Mouse (Mus musculus) hindbrain, embryonic 14.5 days (tissue): ENCODE measurements at regions not wholly inside any gene's neighbourhood (a gene's known extent, or its start where the extent isn't known, plus 50 kb on each side); places are given as distances from the start of the nearest gene placed in this dataset.

Source experiments
- ATAC-seq: fragments of 200-750 bp; cut with Nextera tagmentation; 2 replicates; pipeline ENCODE4 v1.8.0; 2017; ENCODE audit warnings: moderate number of reproducible peaks, mild to moderate bottlenecking, moderate TSS enrichment, moderate library complexity; ENCODE audit not compliant: low FRiP score
- DNase-seq: peaks from one replicate; pipeline ENCODE4 v3.0.0-alpha.2; 2015; ENCODE audit warnings: low spot score
- H3K27ac ChIP-seq: fragments of 300-500 bp; sonication (generic); 2 replicates; pipeline ENCODE4 v1.5.1; 2014; ENCODE audit warnings: mild to moderate bottlenecking, moderate library complexity
- H3K27me3 ChIP-seq: fragments of 300-500 bp; sonication (generic); 2 replicates; pipeline ENCODE4 v1.6.1; 2014; ENCODE audit warnings: mild to moderate bottlenecking, low read length, mixed read lengths; ENCODE audit not compliant: control insufficient read depth, insufficient read depth
- H3K36me3 ChIP-seq: fragments of 300-500 bp; sonication (generic); replicated peaks from 2 replicates; pipeline ENCODE4 v1.6.1; 2014; ENCODE audit not compliant: control insufficient read depth, insufficient read depth
- H3K4me1 ChIP-seq: fragments of 300-500 bp; sonication (generic); replicated peaks from 2 replicates; pipeline ENCODE4 v1.6.1; 2014; ENCODE audit warnings: antibody characterized with exemption, low read length, mixed read lengths; ENCODE audit not compliant: control insufficient read depth, insufficient read depth
- H3K4me2 ChIP-seq: fragments of 300-500 bp; sonication (generic); replicated peaks from 2 replicates; pipeline ENCODE4 v1.6.1; 2014; ENCODE audit warnings: mild to moderate bottlenecking, moderate library complexity
- H3K4me3 ChIP-seq: fragments of 300-500 bp; sonication (generic); replicated peaks from 2 replicates; pipeline ENCODE4 v1.5.1; 2014; ENCODE audit warnings: mild to moderate bottlenecking, low read length
- H3K9ac ChIP-seq: fragments of 300-500 bp; sonication (generic); 2 replicates; pipeline ENCODE4 v1.6.1; 2014
- H3K9me3 ChIP-seq: fragments of 300-500 bp; sonication (generic); 2 replicates; pipeline ENCODE4 v1.6.1; 2016; ENCODE audit warnings: low read length; ENCODE audit not compliant: control insufficient read depth
- WGBS: fragments of 180-500 bp; shearing (Covaris S2); extraction: QIAGEN DNeasy Blood & Tissue Kit; methylation state at CpG from one replicate; pipeline ENCODE4 v1.1.7; 2014; 5-methylcytosine and 5-hydroxymethylcytosine counted together

DNA sequence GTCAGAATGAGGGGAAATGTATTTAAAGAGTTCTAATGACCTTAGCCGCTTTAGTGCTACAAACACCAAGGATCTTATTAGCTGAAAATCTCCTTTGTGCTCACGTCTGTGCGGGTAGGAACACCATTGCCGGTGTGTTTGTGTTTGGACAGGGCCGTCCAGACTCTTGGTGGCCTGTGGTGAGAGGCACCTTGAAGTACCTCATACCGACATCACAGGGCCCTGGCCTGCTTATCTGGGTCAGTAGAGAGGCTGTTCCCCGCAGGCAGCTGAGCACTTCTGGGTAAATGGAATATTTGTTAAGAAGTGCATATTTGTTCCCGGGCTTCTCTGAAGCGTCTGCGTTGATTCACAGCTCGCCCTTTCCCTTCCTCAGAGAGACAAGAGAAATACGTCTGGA is 232.8 kb upstream of the Prox1 start:
- 68% methylated on average over 12 of the region's 12 CpGs for WGBS
- Histone ChIP-seq H3K9ac (no peak overlapping the region), H3K4me1 (no peaks in the 10 kb centered on the region), H3K4me3 (no peak overlapping the region), H3K27ac (no peak overlapping the region), H3K27me3 (no peaks in the 10 kb centered on the region), H3K9me3 (no peaks in the 10 kb centered on the region), H3K36me3 (no peaks in the 10 kb centered on the region), H3K4me2 (no peak overlapping the region)
- no peak for DNase-seq
- no peak for ATAC-seq

DNA sequence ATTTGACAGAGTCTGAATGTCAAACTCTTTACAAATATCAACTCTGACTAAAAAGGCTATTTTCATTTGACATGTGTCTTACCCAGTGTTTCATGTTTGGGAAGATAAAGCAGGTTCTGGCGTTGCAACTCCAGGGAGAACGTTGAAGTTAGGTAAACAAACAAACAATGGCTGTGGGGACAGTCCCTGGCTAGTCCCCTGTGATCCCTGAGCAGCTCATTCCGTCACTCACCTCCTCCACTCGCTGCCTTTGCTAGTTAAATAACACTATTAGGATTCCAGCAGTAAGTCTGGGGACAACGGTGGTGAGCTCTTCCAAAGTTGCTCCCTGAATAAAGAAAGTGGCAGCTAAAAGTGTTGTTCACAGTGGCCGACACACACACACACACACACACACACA is 227.8 kb upstream of the Prox1 start:
- H3K4me2 ChIP-seq: no peak overlapping the region
- H3K27me3 ChIP-seq: no peaks in the 10 kb centered on the region
- no peaks in the 10 kb centered on the region for H3K9me3 ChIP-seq
- H3K9ac ChIP-seq: no peak overlapping the region
- no peak overlapping the region for H3K27ac ChIP-seq
- H3K4me1 ChIP-seq: no peaks in the 10 kb centered on the region
- no peak for ATAC-seq
- no peaks in the 10 kb centered on the region for H3K36me3 ChIP-seq
- DNase-seq: no peak
- WGBS: 70% methylated on average over 6 of the region's 6 CpGs
- no peak overlapping the region for H3K4me3 ChIP-seq

DNA sequence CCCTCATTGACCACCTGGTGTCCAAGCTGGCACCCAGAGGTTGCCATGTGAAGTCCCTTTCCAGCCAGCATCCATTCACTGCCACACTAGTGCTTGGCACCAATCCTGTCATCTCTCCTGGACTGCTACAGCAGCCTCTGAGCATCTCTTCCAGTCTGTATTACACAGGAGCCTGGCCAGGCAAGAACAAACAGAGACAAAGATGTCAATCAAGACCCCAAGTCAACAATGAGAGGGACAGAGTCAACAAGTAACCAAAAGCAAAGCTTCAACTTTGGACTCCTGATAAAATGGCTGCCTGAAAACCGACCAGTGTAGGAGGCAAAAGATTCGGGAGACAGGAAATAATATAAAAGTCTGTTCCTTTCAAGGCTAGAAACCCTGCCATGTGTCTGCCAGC is 227.3 kb upstream of the Prox1 start:
- H3K27ac ChIP-seq: no peak overlapping the region
- H3K9me3 ChIP-seq: no peaks in the 10 kb centered on the region
- ATAC-seq (no peak), DNase-seq (no peak)
- no peaks in the 10 kb centered on the region for H3K27me3 ChIP-seq
- no peaks in the 10 kb centered on the region for H3K4me1 ChIP-seq
- 64% methylated on average over 2 of the region's 2 CpGs for WGBS
- H3K4me3 ChIP-seq: no peak overlapping the region
- H3K9ac ChIP-seq: no peak overlapping the region
- no peaks in the 10 kb centered on the region for H3K36me3 ChIP-seq
- no peak overlapping the region for H3K4me2 ChIP-seq

DNA sequence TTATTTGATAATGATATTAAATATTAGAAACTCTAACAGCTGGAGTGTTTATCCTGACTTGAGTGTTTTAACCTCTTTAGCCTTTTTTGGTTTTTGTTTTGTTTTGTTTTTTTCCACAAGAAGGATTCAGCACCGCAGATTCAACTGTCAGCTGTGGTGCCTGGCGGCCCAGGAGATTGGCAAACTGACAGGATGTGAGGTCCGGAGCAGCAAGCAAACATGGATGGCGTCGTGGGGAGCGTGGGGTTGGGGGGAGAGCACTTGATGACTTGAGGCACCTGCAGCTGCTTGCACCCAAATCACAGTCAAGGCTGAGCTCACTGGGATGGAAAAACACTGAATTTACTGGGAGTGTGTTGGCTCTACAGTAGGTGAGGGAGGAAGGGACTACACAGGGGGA is 222.5 kb upstream of the Prox1 start:
- no peaks in the 10 kb centered on the region for H3K9me3 ChIP-seq
- ATAC-seq (no peak), DNase-seq (no peak)
- WGBS: 54% methylated on average over 6 of the region's 6 CpGs
- no peak overlapping the region for H3K4me3 ChIP-seq
- H3K4me1 ChIP-seq: no peaks in the 10 kb centered on the region
- no peak overlapping the region for H3K4me2 ChIP-seq
- no peak overlapping the region for H3K9ac ChIP-seq
- no peaks in the 10 kb centered on the region for H3K36me3 ChIP-seq
- no peaks in the 10 kb centered on the region for H3K27me3 ChIP-seq
- H3K27ac ChIP-seq: no peak overlapping the region

DNA sequence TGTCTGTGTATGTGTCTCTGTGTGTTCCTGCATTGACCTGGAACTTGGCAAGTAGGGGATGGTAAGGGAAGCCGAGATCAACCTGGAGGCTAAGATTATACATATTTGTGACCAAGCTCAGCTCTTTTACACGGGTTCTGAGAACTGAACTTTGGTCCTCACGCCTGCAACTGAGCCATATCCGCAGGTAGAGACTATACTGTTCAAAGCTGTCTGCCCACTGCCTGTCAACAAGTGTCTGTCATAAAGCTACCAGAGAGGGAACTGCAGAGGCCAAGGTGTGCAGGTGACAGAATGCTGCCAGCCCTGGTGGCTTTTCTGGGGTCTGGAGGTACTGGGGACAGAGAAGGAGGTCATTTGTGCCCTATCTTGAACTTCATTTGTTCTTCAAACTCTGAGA is 218.3 kb upstream of the Prox1 start:
- Histone ChIP-seq H3K9ac (no peak overlapping the region), H3K4me2 (no peak overlapping the region), H3K4me3 (no peak overlapping the region), H3K27ac (no peak overlapping the region), H3K9me3 (no peaks in the 10 kb centered on the region), H3K4me1 (no peaks in the 10 kb centered on the region), H3K36me3 (no peaks in the 10 kb centered on the region), H3K27me3 (no peaks in the 10 kb centered on the region)
- ATAC-seq (no peak), DNase-seq (no peak)
- 93% methylated on average over 4 of the region's 4 CpGs for whole genome bisulfite sequencing

DNA sequence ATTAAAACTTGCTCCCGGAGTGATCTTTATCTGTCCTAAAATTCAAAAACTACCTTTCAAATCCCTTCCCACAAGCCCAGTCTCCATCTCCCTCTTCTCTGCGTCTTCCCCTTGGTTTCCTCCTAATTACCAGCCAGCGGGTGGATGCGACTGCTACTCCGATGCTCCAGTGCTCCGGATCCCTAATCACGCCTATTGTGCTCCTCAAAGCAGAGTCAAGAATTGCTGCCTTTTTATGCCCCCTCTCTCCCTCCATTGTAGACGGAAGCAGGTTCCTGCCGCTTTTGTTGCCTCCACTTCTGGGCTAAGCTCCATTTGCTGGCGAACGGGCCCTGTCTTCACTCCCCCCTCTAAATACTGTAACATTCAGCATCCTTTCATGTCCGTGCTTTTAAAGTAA is 214.0 kb upstream of the Prox1 start:
- no peak for ATAC-seq
- Histone ChIP-seq H3K4me3 (no peak overlapping the region), H3K9me3 (no peaks in the 10 kb centered on the region), H3K9ac (no peak overlapping the region), H3K27me3 (no peaks in the 10 kb centered on the region), H3K4me2 (no peak overlapping the region), H3K4me1 (no peaks in the 10 kb centered on the region), H3K27ac (no peak overlapping the region), H3K36me3 (no peaks in the 10 kb centered on the region)
- DNase-seq: no peak
- 33% methylated on average over 12 of the region's 12 CpGs for WGBS

DNA sequence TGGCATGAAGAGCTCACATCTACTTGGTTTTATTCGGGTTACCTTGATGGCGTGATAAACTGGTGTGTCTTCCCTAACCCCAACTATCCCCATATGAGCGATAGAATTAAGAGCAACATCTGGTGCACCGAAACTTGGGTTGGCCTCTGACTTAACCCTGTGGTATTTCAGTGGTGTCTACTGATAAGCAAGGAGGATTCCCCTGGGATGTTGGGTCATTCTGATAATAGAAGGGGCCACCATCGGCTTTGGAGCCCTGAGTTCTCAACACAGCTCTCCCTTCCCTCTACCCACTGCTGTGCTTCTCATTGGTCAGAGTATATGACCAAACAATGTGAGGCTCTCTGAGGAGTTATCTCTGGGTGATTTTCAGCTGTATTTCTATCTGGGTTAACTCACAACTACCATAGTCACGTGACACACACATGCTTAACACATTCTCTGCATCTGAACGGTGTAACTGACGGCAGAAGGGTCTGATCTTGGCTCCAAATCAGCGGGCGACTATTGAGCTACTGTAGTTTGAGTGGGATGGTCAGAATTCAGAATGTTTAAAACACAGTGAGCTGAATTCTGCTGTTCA is 212.8 kb upstream of the Prox1 start:
- DNase-seq (no peak), ATAC-seq (no peak)
- Histone ChIP-seq H3K4me1 (no peaks in the 10 kb centered on the region), H3K4me2 (no peak overlapping the region), H3K9me3 (no peaks in the 10 kb centered on the region), H3K9ac (no peak overlapping the region), H3K4me3 (no peak overlapping the region), H3K27me3 (no peaks in the 10 kb centered on the region), H3K36me3 (no peaks in the 10 kb centered on the region), H3K27ac (no peak overlapping the region)
- 83% methylated on average over 10 of the region's 10 CpGs for WGBS

DNA sequence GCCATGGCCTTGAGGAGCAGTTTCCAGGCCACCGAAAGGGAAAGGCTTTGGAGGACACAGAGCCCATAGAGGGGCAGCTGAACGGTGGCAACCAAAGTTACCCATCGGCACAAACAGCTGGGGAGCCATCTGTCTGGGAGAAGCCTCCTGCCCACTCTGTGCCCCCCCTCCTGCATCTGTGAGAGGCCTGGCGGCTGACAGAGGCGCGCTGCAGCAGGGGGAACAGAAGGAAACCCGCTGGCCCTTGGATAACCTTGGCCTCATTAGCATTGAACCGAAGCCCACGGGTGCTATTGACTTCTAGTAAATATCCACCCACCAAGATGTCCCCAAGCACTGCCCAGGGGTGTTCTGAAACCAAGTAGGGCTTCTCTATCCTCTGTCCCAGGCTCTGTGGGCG is 209.6 kb upstream of the Prox1 start:
- H3K9me3 ChIP-seq: no peaks in the 10 kb centered on the region
- WGBS: 30% methylated on average over 9 of the region's 10 CpGs
- H3K36me3 ChIP-seq: no peaks in the 10 kb centered on the region
- H3K27me3 ChIP-seq: no peaks in the 10 kb centered on the region
- DNase-seq: no peak
- no peak overlapping the region for H3K4me3 ChIP-seq
- H3K9ac ChIP-seq: no peak overlapping the region
- ATAC-seq: no peak
- H3K27ac ChIP-seq: no peak overlapping the region
- peaks cover 3% of the 10 kb centered on the region for H3K4me1 ChIP-seq
- no peak overlapping the region for H3K4me2 ChIP-seq

DNA sequence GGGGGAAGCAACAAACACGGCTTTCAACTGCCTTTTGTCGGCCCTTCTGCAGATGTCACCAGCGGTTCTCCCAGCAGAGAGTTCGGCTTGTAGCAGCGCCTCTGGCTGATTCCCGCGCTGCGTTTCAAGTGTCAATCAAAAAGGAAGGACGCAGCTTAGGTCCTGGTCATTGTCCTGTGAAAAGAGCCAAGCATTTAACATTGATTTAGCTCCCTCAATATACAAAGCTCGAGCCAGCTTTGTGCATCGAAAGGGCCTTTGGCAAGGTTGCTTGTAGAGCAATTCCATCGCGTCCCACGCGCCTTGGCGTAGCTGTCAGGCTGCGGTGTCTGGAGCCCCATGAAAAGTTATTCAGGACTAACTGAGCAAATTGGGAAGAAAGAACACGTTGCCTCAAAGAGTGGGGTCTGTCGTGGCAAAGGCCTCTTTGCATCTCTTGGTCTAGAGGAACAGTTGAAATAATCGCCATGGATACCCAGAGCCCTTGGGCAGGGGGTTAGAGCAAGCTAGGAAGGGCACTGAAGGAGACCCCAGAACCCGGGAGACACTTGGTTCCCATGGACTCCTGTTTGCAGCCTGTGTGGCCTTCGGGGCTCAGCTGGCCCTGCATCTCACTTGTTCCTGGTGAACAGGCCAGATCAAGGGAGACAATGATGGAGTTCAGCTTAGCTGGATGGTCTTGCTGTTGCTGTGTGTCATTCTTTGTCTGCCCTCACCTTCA is 204.8 kb upstream of the Prox1 start:
- no peak overlapping the region for H3K27ac ChIP-seq
- ATAC-seq (no peak), DNase-seq (peak; percentile 39)
- H3K27me3 ChIP-seq: no peaks in the 10 kb centered on the region
- H3K4me2 ChIP-seq: 0 out of 2 replicates have a peak overlapping the region, but pooled peaks have one; percentile 19
- H3K9ac ChIP-seq: no peak overlapping the region
- no peak overlapping the region for H3K4me3 ChIP-seq
- 21% methylated on average over 22 of the region's 22 CpGs for WGBS
- peaks cover 6% of the 10 kb centered on the region for H3K4me1 ChIP-seq
- no peaks in the 10 kb centered on the region for H3K9me3 ChIP-seq
- H3K36me3 ChIP-seq: no peaks in the 10 kb centered on the region

DNA sequence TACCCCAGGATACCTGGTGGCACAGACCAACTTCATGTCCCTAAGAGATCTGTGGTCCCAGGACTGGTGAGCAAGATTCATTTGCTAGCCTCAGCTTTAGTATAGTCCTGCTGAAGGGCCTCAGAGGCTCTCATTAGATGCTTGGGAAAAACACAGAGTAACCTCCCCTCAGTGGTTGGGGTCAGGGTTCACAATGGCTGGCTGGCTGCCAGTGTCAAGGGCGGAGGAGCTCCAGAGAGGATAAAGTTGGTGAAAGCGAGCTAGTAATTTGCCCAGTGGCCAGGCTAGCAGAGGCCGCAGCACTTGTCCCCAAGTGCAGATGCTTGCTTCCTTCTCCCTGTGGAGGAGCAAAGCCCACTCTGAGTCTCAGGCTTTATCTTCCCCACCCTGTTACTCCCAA is 203.8 kb upstream of the Prox1 start:
- no peaks in the 10 kb centered on the region for H3K36me3 ChIP-seq
- H3K9ac ChIP-seq: no peak overlapping the region
- ATAC-seq (no peak), DNase-seq (peak; percentile 36)
- no peaks in the 10 kb centered on the region for H3K9me3 ChIP-seq
- peaks cover 6% of the 10 kb centered on the region for H3K4me1 ChIP-seq
- no peaks in the 10 kb centered on the region for H3K27me3 ChIP-seq
- H3K4me2 ChIP-seq: no peak overlapping the region
- H3K4me3 ChIP-seq: no peak overlapping the region
- 38% methylated on average over 3 of the region's 3 CpGs for WGBS
- H3K27ac ChIP-seq: no peak overlapping the region
